Mouse (Mus musculus) brain, embryonic 18.5 days (tissue): Measurements from ENCODE around the gene Kbtbd13.

Experiments used
- DNase-seq: peaks from one replicate; pipeline ENCODE4 v3.0.0-alpha.2; 2012; ENCODE audit warnings: low read depth, low spot score

The Kbtbd13 gene

GRCm38 (mm10) chr9:65391613-65391964 is at the start of gene Kbtbd13:
TSS of gene Kbtbd13 (minus strand) at chr9:65391652.
- DNase-seq, result no peak

GRCm38 (mm10) chr9:65435671-65436301 is 44.3 kb upstream of the Kbtbd13 start, which contains the start of gene Mtfmt:
TSS of gene Mtfmt (plus strand) at chr9:65435782.
- DNase-seq, result peak; percentile 81

- DNase-seq, result no peak
These were observed 43.8 kb upstream of the Kbtbd13 start for GRCm38 (mm10) chr9:65435211-65435610.

GRCm38 (mm10) chr9:65434140-65434539 is 42.7 kb upstream of the Kbtbd13 start:
- DNase-seq, result no peak

GRCm38 (mm10) chr9:65432236-65432635 is 40.8 kb upstream of the Kbtbd13 start:
- DNase-seq, result peak; percentile 42

- no peak for DNase-seq
These were observed 39.5 kb upstream of the Kbtbd13 start for GRCm38 (mm10) chr9:65430921-65431320.

- no peak for DNase-seq
These were observed 38.9 kb upstream of the Kbtbd13 start for GRCm38 (mm10) chr9:65430401-65430800.

- DNase-seq, result no peak
These were observed 36.6 kb upstream of the Kbtbd13 start for GRCm38 (mm10) chr9:65428003-65428402.

- no peak for DNase-seq
These were observed 36.1 kb upstream of the Kbtbd13 start for GRCm38 (mm10) chr9:65427511-65427910.

- DNase-seq, result no peak
These were observed 32.9 kb upstream of the Kbtbd13 start for GRCm38 (mm10) chr9:65424393-65424792.

GRCm38 (mm10) chr9:65422760-65423501 is 31.5 kb upstream of the Kbtbd13 start, which contains the start of gene Slc51b:
TSS of gene Slc51b (minus strand) at chr9:65422955.
- no peak for DNase-seq

GRCm38 (mm10) chr9:65419633-65420032 is 28.2 kb upstream of the Kbtbd13 start:
- no peak for DNase-seq

- DNase-seq, result no peak
These were observed 26.3 kb upstream of the Kbtbd13 start for GRCm38 (mm10) chr9:65417738-65418137.

GRCm38 (mm10) chr9:65411326-65411725 is 19.9 kb upstream of the Kbtbd13 start:
- DNase-seq, result no peak

GRCm38 (mm10) chr9:65410378-65410777 is 18.9 kb upstream of the Kbtbd13 start:
- DNase-seq, result no peak

- DNase-seq, result no peak
These were observed 17.4 kb upstream of the Kbtbd13 start for GRCm38 (mm10) chr9:65408871-65409295.

- DNase-seq, result no peak
These were observed 16.4 kb upstream of the Kbtbd13 start for GRCm38 (mm10) chr9:65407861-65408260.

- no peak for DNase-seq
These were observed 15.9 kb upstream of the Kbtbd13 start for GRCm38 (mm10) chr9:65407327-65407726.

- DNase-seq, result no peak
These were observed 13.7 kb upstream of the Kbtbd13 start for GRCm38 (mm10) chr9:65405184-65405449.

GRCm38 (mm10) chr9:65404331-65405183 is 13.1 kb upstream of the Kbtbd13 start:
- peak; percentile 40 for DNase-seq

- no peak for DNase-seq
These were observed 8.5 kb upstream of the Kbtbd13 start for GRCm38 (mm10) chr9:65399934-65400333.

GRCm38 (mm10) chr9:65398279-65398678 is 6.8 kb upstream of the Kbtbd13 start, which contains the start of gene Rasl12:
TSS of gene Rasl12 (plus strand) at chr9:65398506.
- no peak for DNase-seq
